Mouse (Mus musculus) stomach, embryonic 14.5 days (tissue): ENCODE data around the gene Rpl6. TPM values are rescaled to one million over a fixed set of nuclear protein-coding genes. Genes with fewer than 3 reads are reported as not detected.

Source experiments
- polyA plus RNA-seq: library from polyadenylated mRNA; unstranded; fragments of >200 nt; fragmentation: Nextera tagmentation; extraction: Ambion mirVana; gene quantifications from 2 replicates; pipeline ENCODE4 v1.2.1, GENCODE M21; 2014

Rpl6 gene
- polyA plus RNA-seq, 1 experiment from 2014 or later: 726 TPM

Other genes starting within 250 kb of the Rpl6 start
- 0.11 and 0.16 TPM in 2 replicates for gene Rph3a, start 194.4 kb upstream of the Rpl6 start, polyA plus RNA-seq
- 27.6 and 28.3 TPM in 2 replicates for gene Ptpn11, start 13.1 kb upstream of the Rpl6 start, polyA plus RNA-seq
- 9.5 and 10.4 TPM in 2 replicates for gene Hectd4, start 15.7 kb downstream of the Rpl6 start, polyA plus RNA-seq
- gene Trafd1, start 181.2 kb downstream of the Rpl6 start, polyA plus RNA-seq: 78.2 and 81.9 TPM in 2 replicates
- gene Naa25, start 193.5 kb downstream of the Rpl6 start, polyA plus RNA-seq: 41.0 and 42.1 TPM in 2 replicates
- gene Tmem116, start 247.4 kb downstream of the Rpl6 start, polyA plus RNA-seq: 1.9 and 3.2 TPM in 2 replicates
- 132 and 140 TPM in 2 replicates for gene Erp29, start 248.0 kb downstream of the Rpl6 start, polyA plus RNA-seq